Mouse (Mus musculus): ENCODE results near the gene Etnk1.

Etnk1 gene

DNA sequence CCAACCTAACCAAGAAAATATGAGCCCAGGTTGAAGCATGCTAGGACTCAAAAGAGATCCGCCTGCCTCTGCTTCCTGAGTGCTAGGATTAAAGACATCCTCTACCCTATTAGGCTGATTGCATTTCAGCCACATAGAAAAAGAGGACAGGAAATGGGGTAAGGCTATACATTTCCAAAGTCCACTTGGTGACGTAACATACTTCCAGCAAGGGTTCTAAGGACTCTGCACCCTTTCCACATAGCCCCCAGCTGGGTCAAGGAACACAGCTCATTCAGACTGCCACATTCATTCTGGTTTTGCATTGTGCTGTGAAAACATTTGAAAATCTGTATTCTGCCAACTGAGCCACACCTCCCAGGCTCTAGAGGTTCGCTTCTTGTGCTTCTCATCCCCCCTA lies 41.9 kb downstream of the Etnk1 start:
- no peak for DNase-seq (ENCODE audit: low spot score in 2 of 2)

DNA sequence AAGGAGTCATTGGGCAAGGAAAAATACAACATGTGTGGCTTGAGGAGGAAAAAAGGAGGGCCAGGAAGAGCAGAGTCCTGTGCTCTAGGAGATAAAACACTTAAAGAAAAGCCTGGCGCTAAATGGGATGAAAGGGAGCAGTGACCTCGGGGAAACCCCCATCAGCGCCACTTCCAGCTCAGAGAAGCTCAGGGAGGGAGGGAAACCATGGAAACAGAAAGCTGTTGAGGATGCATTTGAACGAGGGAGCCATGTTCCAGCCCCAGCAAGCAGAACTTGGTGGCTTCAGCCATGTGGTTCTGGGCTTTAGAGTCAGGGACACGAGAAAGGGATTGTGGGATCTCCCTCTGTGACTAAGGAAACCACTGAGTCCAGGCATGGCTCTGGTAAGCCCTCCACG lies 45.7 kb downstream of the Etnk1 start:
- DNase-seq (ENCODE audit: low spot score in 2 of 2) = no peak

DNA sequence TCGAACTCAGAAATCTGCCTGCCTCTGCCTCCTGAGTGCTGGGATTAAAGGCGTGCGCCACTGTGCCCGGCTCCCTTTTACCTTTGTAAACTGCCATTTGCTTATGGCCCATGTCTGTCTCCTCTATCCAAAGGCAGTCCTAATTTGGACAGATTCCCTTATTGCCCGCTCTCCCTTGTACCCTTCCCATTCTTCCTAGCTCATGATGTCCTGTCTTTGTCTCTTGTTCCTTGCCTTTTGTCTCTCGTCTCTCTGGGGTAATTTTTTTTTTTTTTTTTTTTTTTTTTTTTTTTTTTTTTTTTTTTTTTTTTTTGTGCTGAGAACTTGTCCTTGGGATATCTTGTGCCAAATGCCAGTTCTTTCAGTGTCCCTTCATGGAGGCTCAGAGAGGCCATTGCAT lies 46.4 kb downstream of the Etnk1 start:
- no peak for DNase-seq (ENCODE audit: low spot score in 2 of 2)

DNA sequence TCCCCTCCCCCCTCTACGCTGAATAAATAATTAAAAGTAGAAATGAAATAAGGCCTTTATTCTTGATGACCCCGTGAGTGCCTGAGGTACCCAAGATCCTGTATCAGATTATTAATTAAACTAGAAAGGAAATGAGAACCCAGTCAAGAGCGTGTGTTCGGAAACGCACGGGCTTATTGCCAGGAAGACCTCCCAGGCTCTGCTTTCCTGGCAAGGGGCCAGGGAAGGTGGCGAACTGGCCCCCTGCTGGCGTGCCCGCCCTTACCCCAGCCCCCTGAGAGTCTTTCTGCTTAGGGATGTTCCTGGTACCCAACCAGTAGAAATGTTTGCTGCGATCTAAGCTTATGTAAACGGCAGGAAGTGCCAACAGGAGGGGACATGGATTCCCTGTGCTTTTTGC lies 49.2 kb downstream of the Etnk1 start:
- DNase-seq (ENCODE audit: low spot score in 2 of 2) = no peak

DNA sequence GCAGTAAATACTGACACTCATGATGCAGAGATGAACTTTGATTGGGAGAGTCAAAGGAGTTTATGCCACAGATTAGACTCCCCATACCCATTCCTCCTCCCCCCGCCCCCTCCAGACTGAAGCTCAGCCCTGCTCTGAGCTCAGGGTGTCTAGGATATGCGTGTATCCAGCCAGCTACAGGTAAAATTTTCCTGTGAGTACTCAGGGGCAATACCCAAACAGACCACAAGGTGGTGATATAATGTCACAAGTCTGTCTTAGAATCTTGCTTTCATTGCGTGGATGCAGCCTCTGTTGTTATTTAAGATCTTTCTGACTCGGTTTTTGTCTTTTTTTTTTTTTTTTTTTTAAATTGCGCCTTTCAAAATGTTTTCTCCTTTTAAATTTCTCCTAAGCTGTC lies 52.3 kb downstream of the Etnk1 start:
- DNase-seq (ENCODE audit: low spot score in 2 of 2) = peak; percentile 23 to 59

DNA sequence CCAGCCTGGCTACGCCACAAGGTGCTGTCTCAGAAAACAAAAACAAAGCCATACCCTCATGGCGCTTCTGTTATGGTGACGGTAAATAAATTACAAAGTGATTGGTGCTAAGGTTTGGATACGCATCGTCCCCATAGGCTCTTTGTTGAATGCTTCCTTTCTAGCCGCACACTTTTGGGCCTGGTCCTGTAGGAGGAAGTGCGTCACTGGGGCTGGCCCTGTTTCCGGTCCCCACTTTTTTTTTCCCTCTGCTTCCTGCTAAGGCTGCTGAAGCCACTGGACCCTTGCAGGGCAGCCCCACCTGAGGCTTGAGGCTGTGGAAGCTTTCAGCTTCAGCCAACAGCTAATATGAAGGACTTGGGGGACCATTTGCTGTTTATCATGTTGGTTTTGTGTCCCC lies 54.2 kb downstream of the Etnk1 start:
- no peak for DNase-seq (ENCODE audit: low spot score in 2 of 2)

DNA sequence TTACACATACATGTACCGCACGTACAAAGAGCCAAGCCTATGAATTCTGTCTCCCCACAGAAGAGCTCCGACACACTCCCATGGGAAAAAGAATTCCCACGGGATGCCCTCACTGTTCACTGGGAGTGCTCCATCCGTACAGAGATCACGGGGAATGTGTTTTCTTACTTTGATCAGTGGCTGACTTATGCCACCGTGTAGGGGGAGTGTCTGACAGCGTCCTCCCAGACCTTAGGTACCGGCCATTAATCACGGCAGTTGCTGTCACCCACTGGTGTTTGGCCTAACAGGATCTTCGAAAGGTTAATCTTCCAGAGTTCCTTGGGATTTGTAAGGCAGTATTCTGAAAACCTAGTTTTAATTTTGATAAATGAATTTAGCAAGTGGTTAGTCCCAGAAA lies 57.0 kb downstream of the Etnk1 start:
- DNase-seq (ENCODE audit: low spot score in 2 of 2) = no peak

DNA sequence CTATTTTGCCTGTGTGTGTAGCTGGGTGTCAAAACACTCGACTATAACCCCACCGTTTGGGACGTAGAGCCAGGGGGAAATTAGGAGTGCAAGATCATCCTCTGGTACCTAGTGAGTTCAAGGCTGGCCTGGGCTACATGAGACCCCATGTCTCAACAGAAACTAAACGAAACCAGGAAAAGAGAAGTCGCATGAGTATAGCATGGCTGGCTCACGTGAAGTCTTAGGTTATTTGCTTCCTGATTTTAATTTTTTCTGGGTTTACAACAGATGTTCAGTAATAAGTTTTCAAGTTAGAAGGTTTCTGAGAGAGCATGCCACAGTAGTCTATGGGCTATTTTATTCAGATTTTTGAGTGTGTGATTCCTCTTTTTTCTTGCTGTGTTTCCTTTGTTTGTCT lies 57.9 kb downstream of the Etnk1 start:
- DNase-seq (ENCODE audit: low spot score in 2 of 2) = no peak

DNA sequence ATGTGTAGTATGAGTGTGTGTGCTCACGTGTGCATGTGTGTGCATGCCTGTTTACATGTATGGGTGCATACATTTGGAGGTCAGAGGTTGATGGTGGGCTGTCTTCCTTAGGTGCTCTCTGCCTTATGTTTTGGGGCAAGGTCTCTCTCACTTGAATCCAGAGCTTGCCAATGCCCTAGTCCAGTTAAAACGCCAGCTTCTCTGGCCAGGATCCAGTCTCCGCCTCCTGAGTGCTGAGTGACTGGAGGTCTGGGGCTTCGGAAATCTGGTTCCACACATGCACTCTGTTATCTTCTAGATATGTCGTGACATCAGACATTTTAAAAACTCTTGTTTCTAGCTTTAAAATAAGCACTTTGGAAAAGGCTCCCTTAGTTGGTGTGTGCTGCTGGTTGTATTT lies 61.7 kb downstream of the Etnk1 start:
- no peak for DNase-seq (ENCODE audit: low spot score in 2 of 2)

DNA sequence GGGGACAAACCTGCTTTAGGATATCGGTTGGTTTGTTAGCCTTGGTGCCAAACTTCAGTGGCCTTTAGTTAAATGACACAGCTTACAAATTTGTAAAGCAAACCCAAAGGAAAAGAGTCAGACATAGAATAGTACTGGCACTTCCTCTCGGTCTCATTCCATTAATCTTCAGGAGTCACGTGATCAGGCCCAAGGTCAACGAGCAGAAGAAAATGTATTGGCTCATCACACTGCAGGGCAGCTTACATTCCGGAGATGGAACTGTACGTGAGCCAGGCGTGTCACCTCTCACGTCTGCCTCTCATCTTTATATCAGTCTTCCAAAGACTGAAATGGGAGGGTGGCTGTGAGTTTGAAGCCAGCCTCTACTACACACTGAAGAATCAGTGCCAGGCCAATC lies 62.9 kb downstream of the Etnk1 start:
- DNase-seq (ENCODE audit: low spot score in 2 of 2) = no peak

DNA sequence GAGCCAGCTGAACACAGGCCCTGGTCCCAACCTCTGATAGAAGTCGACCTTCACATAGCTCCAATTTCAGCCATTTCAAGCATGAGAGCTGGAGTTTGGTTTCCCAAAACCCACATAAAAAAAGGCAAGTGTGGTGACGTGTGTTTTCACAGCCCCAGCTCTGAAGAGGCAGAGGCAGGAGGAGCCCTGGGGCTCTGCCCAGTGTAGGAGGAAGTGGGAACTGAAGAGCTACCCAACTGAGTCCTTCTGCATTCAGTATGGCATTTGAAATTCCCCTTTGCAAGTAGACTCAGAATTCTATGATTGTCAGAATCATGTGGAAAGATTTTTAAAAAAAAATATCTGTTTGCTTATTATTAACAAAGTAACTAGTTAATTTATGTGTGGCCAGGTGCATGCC lies 63.9 kb downstream of the Etnk1 start:
- DNase-seq (ENCODE audit: low spot score in 2 of 2) = no peak

DNA sequence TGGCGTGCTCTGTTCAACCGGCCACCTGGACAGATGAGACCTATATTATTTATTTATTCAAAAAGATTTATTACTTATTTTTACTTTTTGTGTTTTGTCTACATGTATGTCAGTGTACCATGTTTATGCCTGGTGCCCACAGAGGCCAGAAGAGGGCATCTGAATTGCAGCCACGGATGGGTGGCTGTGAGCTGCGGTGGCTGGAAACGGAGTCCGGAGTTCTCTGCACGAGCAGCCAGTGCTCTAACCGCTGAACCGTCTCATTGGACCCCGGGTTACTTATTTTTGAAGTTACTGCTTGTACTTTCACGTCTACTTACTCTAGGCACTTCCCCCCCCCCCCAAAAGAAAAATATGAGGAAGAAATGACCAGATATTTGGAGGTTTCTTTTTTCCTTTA lies 65.7 kb downstream of the Etnk1 start:
- no peak for DNase-seq (ENCODE audit: low spot score in 2 of 2)

DNA sequence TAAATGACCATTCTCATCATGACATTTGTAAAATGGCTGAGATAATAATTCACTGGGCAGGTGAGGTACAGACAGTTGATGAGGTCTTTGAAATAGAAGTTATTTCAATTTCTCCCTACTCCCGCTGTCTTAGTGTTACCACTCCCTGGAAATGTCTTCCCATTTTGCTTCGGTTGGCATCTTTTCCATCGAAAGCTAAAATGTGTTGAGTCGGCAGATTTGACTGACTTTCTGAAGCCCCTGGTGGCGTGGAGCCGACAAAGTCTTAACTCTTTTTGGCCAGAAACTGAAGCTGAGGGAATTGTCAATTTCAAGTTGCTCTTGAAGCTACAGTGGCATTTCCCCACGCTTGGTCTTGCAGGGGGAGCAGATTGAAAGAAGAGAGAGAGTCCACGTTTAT lies 67.8 kb downstream of the Etnk1 start:
- no peak for DNase-seq (ENCODE audit: low spot score in 2 of 2)

DNA sequence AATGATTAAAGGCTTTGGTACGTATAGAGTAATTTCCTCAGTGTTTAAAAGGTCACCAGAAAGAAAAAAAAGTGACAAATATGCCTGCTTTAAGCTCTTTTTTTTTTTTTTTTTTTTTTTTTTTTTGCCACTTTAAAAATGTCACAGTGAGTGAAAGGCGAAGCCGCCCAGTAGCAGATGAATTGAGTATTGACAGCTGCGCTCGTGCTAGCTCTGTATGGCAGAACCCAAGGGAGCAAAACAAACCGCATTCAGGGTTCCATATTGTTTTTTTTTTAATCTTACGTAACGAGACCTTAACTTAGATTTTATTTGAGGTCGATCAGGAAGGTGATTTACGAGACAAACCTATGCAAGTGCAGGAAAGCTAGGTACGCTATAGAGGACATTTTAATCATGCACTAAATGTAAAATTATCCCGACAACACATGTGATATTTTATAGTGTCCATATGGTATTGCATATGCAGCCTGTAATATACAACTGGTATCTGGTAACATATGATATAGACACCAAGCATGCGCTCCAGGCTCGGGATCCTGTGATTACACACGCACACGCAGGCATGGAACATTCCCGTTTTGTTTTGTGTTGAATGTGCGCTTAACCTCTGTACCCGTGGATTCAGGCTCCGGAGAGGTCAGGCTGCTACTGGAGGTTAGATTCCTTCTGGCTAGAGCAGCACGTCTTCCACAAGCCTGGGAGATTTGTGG lies 72.5 kb downstream of the Etnk1 start:
- no peak for DNase-seq (ENCODE audit: low spot score in 2 of 2)

DNA sequence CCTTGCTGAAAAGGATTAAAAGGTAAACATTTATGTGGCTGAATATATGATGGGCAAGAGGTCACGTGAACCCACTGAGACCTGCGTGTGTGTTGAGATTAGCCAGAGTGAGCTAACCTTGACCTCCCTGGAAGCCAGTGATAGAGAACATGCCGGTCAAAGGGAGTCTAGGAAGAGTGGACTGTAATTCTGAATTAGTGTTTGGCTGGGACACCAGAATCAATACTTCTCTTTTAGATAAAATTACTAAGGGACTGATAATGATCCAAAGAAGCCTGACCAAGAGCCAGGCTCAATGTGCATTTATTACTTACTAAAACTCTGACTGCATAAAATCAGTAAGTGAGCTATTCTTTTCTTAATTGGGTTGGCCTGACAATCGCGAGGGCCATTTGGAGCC lies 76.2 kb downstream of the Etnk1 start:
- DNase-seq (ENCODE audit: low spot score in 2 of 2) = no peak

DNA sequence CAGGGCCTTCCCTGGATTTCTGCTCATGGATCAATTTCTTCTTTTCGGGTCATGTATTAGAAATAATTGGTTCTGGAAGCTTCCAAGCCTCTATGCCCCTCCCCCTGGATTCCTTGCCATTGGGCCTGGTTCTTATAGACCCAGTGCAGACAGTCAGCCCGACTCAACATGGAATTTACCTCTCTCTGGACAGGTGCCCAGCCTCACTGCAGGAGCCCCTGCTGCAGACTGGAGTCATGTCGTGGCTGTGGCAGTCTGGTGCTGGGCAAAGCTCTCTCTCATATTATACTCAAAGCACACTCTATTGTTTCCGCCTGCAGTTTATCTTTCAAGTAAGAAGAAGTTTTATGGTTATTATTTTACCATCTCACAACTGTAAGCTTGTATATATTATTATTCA lies 90.9 kb downstream of the Etnk1 start:
- DNase-seq (ENCODE audit: low spot score in 2 of 2) = no peak

DNA sequence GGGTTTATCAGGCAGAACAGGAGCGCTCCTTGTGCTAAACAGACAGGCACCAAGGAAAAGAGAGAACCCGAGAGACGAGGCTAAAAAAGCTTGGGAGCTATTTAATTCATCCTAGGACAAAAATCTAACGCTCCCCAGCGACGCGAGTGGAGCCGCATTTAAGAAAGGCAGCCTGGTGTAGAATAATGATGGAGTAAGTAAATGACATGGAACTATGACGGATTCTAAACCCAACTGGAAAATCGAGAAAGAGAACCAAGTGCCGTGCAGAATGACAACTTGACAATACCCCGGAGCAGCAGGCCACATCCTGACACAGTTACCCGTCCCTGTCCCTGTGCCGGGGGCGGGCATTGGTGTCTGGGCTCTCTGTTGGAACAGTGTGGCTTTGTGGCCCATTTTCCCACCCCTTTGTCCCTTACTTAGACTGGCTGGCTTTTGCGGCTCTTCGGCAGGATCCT lies 92.2 kb downstream of the Etnk1 start:
- no peak for DNase-seq (ENCODE audit: low spot score in 2 of 2)

DNA sequence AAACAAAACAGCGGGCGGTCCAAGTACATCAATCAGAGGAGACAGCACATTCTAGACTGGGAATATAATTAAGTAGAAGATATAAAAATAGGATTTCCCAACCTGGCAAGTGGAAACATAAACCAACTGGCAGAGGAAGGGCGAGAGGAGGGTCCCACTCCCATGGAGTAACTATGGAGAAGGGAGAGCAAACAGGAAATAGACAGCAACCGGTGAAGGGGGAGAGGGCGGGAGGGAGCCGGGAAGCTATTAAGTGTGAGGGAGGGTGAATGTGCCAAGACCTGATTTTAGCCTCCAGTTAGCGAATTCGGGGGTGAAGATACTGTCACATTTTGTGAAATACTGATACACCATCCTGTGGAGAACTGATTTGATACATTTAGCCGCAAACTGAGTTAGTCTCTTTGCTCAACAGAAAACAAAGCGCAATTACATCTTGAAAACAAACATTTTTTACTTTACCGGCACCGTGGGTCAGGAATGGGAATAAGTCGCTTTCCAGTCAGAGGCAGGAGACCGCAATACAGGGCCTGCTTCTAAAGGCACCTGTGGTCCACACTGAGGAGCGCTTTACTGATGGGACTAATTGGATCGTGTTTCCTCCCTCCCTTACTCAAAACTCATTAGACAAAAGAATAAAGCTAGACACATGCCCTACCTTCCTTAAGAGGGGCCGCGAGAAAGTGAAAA lies 93.0 kb downstream of the Etnk1 start:
- no peak for DNase-seq (ENCODE audit: low spot score in 2 of 2)

DNA sequence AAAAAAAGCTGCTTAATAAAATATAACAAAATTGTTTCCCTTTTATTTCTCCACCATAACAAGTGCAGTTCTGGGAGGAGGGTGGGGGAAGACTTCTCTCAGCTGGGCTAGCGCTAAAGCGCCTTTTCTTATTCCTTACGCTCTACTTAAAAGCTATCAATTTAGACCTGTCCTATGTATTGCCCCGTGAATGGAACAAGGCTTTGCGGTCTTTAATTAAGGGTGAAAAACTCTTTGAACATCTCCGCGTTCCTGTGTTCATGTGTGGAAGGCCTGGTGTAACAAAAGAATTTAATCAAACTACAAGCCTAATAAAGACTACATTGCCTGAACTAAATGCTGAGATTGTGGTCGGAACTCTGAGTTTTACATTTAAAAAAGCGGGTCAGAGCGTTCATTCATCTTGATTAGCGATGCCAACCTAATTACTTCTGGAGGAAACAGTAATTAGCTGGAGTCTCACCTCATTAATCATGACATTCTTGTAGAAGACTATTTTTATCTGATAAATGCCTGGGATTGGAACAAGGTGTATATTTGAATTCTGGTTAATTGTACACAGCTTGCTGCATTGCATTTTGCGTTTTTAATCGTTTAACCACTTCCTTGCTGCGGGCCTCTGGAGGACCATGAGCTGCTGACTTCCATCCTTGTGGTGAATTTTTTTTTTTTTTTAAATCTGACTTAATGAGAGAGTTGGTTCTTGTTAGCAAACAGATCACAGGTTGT lies 93.7 kb downstream of the Etnk1 start:
- DNase-seq (ENCODE audit: low spot score in 2 of 2) = no peak

DNA sequence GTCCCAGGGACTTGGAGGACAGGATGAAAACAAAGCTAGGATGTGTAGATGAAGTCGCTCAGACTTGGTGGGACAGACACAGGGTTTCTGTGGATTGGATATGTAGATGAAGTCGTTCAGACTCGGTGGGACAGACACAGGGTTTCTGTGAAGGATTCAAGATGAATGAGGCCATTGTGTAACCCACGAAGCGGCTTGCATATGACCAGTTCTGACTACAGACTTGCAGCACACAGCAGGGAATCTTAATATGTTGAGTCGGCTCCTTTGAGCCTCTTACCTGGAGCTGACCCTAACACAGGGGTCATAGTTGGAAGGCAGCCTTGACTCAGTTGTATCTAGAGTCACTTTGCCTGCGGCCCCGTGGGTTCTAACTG lies 94.3 kb downstream of the Etnk1 start:
- DNase-seq (ENCODE audit: low spot score in 2 of 2) = no peak

DNA sequence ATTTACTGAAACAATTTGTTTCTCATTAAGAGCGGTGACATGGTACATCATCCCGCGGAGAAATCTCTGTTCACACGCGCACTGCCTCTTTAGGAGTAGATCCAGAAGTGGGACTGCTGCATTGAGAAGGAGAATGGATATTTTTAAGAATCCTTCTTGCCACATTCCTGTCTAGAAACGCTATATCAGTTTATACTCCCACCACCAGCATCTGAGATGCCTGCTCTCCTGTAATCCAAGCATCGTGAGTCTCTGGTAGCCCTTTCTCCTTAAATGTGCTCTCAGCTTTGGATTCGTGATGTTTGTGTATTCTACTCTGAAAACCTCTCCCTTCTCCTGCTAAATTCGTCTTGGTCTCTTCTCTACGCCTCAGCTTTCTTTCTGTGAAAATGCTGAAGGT lies 98.5 kb downstream of the Etnk1 start:
- DNase-seq (ENCODE audit: low spot score in 2 of 2) = no peak

DNA sequence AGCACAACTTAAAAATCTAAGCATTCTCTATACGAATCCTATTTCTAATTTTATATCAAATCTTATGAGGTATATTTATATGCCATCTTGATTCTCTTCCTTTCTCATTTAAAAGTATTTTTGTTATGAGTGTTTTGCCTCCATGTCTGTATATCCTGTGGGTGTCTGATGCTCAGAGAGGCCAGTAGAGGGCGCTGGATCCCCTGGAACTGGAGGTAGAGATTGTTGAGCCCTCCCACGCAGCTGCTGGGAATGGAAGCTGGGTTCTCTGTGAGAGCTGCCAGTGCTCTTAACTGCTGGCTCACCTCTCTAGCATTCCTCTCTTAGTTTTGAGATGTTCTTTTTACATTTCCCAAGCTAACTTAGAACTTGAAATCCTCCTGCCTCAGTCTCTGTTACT lies 112.2 kb downstream of the Etnk1 start:
- DNase-seq (ENCODE audit: low spot score in 2 of 2) = peak in 1 of 2 experiments; percentile 20

All from spleen, postnatal 10 days (tissue).